Mouse (Mus musculus) lung, embryonic 15.5 days (tissue): ENCODE results near the gene Fam213b. TPM values are rescaled to one million over a fixed set of nuclear protein-coding genes. Genes with fewer than 3 reads are reported as not detected.

Source experiments
- ATAC-seq: fragments of 200-750 bp; cut with Nextera tagmentation; 2 replicates; pipeline ENCODE4 v1.8.0; 2017; ENCODE audit warnings: moderate number of reproducible peaks, borderline replicate concordance; ENCODE audit not compliant: low FRiP score, low TSS enrichment; ENCODE audit errors: extremely low read depth
- H3K27ac ChIP-seq: fragments of 300-500 bp; sonication (generic); 2 replicates; pipeline ENCODE4 v1.5.1; 2015; ENCODE audit warnings: moderate library complexity, mild to moderate bottlenecking, inconsistent platforms
- H3K27me3 ChIP-seq: fragments of 300-500 bp; sonication (generic); 2 replicates; pipeline ENCODE4 v1.6.1; 2015; ENCODE audit warnings: inconsistent platforms
- H3K36me3 ChIP-seq: fragments of 300-500 bp; sonication (generic); 2 replicates; pipeline ENCODE4 v1.6.1; 2015; ENCODE audit warnings: inconsistent platforms
- H3K4me1 ChIP-seq: fragments of 300-500 bp; sonication (generic); 2 replicates; pipeline ENCODE4 v1.6.1; 2015; ENCODE audit warnings: inconsistent platforms
- H3K4me2 ChIP-seq: fragments of 300-500 bp; sonication (generic); 2 replicates; pipeline ENCODE4 v1.6.1; 2015; ENCODE audit warnings: inconsistent platforms, mild to moderate bottlenecking, moderate library complexity
- H3K4me3 ChIP-seq: fragments of 300-500 bp; sonication (generic); 2 replicates; pipeline ENCODE4 v1.5.1; 2015; ENCODE audit warnings: mild to moderate bottlenecking, inconsistent platforms
- H3K9ac ChIP-seq: fragments of 300-500 bp; sonication (generic); 2 replicates; pipeline ENCODE4 v1.6.1; 2015; ENCODE audit warnings: inconsistent platforms
- H3K9me3 ChIP-seq: fragments of 300-500 bp; sonication (generic); 2 replicates; pipeline ENCODE4 v1.6.1; 2016; ENCODE audit warnings: inconsistent platforms
- WGBS: fragments of 180-500 bp; shearing (Covaris S2); methylation state at CpG from one replicate; pipeline ENCODE4 v1.1.7; 2015; 5-methylcytosine and 5-hydroxymethylcytosine counted together
- polyA plus RNA-seq: library from polyadenylated mRNA; unstranded; fragments of >200 nt; fragmentation: Nextera tagmentation; extraction: Ambion mirVana; gene quantifications from 2 replicates; pipeline ENCODE4 v1.2.1, GENCODE M21; 2015

The Fam213b gene
- polyA plus RNA-seq, 1 experiment from 2014 or later: 41.5 TPM

DNA sequence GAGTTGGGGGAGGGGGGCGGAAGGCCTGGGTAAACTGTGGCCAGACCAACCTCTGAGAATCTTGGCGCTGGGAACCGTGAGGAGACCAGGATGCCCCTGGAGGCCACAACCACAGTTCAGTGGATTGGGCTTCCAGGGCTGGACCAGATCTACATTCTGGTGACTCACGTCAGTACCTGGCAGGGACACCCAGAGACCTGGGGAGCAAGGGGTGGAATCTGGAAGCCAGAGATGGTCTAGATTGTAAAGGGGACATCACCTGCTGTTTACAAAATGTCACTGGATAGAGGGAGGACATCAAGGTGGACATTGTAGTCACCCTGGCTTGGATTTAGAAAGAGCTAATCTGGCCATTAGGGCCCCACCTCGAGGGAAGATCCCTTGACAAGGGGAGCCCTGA lies 3.4 kb downstream of the Fam213b start:
- Histone ChIP-seq H3K9me3 (no peaks in the 10 kb centered on the region), H3K27me3 (no peaks in the 10 kb centered on the region), H3K4me1 (peaks cover 19% of the 10 kb centered on the region), H3K4me3 (no peak overlapping the region), H3K27ac (no peak overlapping the region), H3K36me3 (no peaks in the 10 kb centered on the region), H3K9ac (no peak overlapping the region), H3K4me2 (no peak overlapping the region)
- no peak for ATAC-seq
- 75% methylated on average over 5 of the region's 5 CpGs for WGBS

DNA sequence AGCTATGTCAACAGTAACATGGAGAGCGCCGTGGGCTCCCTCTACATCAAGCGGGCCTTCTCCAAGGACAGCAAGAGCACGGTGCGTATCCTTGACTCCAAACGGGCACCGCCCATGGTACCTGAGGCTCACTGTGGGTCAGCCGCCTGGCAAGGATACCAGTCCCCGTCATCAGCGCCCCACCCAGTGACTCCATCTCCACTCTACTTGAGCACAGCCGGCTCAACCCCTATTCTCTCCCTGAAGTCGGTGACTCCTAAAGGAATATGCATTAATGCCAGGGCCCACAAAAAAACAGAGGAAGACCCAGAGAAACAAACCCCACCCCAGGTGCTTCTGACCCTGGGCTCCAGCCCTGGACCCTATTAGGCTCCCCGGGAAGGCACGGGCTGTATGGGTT lies 8.0 kb downstream of the Fam213b start:
- Histone ChIP-seq H3K27me3 (no peaks in the 10 kb centered on the region), H3K4me1 (no peaks in the 10 kb centered on the region), H3K36me3 (no peaks in the 10 kb centered on the region), H3K9ac (no peak overlapping the region), H3K4me3 (no peak overlapping the region), H3K9me3 (no peaks in the 10 kb centered on the region), H3K27ac (no peak overlapping the region), H3K4me2 (no peak overlapping the region)
- 67% methylated on average over 14 of the region's 14 CpGs for WGBS
- ATAC-seq: no peak

DNA sequence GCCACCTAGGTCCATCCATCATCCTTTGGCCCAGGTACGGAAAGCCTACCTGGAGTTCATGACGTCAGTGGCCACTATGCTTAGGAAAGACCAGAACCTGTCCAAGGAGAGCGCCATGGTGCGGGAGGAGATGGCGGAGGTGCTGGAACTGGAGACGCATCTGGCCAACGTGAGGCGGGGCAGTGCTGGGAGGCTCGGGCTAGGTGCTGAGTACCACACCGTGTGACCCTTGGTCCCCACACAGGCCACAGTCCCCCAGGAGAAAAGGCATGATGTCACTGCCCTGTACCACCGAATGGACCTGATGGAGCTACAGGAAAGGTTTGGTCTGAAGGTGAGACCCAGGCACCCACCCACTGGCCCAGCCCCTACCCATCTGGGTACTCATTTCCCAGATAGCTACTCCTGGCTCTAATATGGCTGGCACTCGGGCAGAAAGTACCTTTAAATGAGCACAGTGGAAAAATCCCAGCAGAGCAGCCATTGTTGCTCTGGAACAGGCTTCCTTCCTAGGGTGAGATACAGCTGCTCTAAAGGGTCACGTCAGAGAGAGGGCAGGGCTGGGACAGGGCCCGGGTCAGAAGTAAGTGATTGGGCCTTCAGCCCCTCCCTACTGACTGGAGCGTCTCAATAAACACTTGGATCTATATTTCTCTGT lies 11.2 kb downstream of the Fam213b start:
- ATAC-seq: 0 out of 2 replicates have a peak, but pooled peaks have one; percentile 4
- H3K9ac ChIP-seq: no peak overlapping the region
- H3K4me1 ChIP-seq: no peaks in the 10 kb centered on the region
- 69% methylated on average over 15 of the region's 15 CpGs for WGBS
- no peaks in the 10 kb centered on the region for H3K36me3 ChIP-seq
- no peak overlapping the region for H3K4me2 ChIP-seq
- H3K27ac ChIP-seq: no peak overlapping the region
- no peaks in the 10 kb centered on the region for H3K27me3 ChIP-seq
- H3K4me3 ChIP-seq: no peak overlapping the region
- H3K9me3 ChIP-seq: no peaks in the 10 kb centered on the region

DNA sequence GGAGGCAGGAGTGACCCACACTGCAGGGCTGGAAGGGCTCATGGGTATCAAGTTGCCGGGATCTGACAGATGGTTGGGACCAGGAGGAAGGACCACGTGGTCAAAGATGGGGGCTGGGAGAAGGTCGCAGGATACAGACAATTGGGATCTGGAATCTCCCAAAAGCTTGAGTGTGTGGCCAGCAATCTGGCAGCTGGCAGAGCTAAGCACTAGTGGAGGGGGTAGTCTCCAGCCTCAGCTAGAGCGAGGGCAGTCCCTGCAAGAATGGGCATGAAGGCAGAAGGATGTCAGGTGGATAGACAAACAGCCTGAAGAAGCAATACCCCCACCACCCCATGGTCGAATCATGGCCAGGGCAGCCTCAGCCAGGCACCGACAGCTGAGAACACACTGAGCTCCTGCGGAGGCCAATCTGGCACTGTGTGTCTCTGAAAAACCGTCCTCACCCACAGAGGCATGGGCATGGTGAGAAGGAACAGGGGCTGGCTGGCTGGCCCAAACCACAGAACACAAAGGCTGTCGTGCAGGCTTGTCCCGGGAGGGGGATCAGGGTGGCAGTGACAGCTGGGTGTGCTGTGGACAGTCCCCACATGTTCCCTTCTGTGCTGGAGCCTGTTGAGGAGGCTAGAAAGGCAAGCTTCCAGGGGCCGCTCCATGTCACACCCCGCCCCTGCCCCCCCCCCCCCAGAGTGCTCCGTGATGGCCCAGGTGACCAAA lies 11.9 kb downstream of the Fam213b start:
- H3K9me3 ChIP-seq: no peaks in the 10 kb centered on the region
- no peak overlapping the region for H3K4me2 ChIP-seq
- no peaks in the 10 kb centered on the region for H3K36me3 ChIP-seq
- no peak overlapping the region for H3K4me3 ChIP-seq
- no peaks in the 10 kb centered on the region for H3K27me3 ChIP-seq
- H3K4me1 ChIP-seq: peaks cover 5% of the 10 kb centered on the region; the same call in 1 of the 2 replicates
- no peak overlapping the region for H3K9ac ChIP-seq
- 52% methylated on average over 13 of the region's 13 CpGs for WGBS
- H3K27ac ChIP-seq: no peak overlapping the region
- ATAC-seq: 0 out of 2 replicates have a peak, but pooled peaks have one; percentile 6

DNA sequence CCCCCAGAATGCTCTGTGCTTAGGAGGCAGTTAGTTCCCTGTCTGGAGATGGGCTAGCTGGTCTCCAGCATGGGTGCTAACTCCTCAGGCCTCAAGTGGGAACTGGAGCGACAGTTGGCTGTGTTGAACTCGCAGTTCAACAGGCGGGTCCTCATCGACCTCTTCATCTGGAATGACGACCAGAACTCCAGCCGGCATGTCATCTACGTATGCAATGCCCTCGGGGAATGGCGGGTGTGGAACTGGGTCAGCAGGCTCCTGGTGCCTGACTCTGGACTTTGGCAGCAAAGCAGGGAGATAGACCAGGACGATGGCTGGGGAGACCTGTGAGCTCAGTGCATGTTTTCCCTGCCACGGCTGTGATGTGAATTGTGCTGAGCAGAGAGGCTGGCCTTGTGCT lies 13.5 kb downstream of the Fam213b start:
- no peak for ATAC-seq
- peaks cover 6% of the 10 kb centered on the region; the same call in 1 of the 2 replicates for H3K4me1 ChIP-seq
- H3K36me3 ChIP-seq: no peaks in the 10 kb centered on the region
- no peak overlapping the region for H3K4me3 ChIP-seq
- no peaks in the 10 kb centered on the region for H3K9me3 ChIP-seq
- no peaks in the 10 kb centered on the region for H3K27me3 ChIP-seq
- H3K9ac ChIP-seq: no peak overlapping the region
- H3K4me2 ChIP-seq: no peak overlapping the region
- no peak overlapping the region for H3K27ac ChIP-seq
- WGBS: 69% methylated on average over 11 of the region's 11 CpGs

DNA sequence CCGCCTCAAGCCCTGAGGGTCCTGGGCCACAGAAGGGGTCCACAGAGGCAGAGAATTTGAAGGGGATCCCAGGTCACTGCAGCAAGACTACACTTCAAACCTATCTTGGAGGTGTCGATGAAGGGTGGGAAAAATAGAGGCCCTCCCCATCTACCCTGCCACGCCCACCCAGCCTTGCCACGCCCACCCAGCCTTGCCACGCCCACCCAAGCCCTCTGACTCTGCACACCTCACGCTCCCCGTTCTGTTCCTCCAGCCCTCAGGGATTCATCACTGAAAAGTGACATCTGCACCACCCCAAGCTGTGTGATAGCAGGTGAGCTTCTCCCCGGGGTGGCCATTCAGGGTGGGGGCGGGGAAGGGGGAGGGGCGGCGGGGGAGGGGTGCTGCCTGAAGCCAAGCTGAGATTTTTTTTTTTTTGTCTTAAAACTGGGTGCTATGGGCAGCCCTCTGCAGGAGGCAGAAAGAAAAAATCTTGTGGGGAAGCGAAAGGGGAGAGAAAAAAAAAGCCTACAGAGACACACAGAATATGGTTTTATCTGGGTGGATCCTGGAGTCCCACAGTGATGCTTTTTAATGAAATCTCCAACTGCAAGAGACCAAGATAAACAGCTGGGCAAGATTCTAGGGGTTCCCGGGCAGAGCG lies 16.8 kb downstream of the Fam213b start:
- no peak for ATAC-seq
- H3K27ac ChIP-seq: no peak overlapping the region
- H3K9ac ChIP-seq: no peak overlapping the region
- H3K9me3 ChIP-seq: no peaks in the 10 kb centered on the region
- no peak overlapping the region for H3K4me3 ChIP-seq
- whole genome bisulfite sequencing: 18% methylated on average over 14 of the region's 14 CpGs
- H3K27me3 ChIP-seq: no peaks in the 10 kb centered on the region
- H3K4me1 ChIP-seq: peaks cover 11% of the 10 kb centered on the region
- no peak overlapping the region for H3K4me2 ChIP-seq
- no peaks in the 10 kb centered on the region for H3K36me3 ChIP-seq

DNA sequence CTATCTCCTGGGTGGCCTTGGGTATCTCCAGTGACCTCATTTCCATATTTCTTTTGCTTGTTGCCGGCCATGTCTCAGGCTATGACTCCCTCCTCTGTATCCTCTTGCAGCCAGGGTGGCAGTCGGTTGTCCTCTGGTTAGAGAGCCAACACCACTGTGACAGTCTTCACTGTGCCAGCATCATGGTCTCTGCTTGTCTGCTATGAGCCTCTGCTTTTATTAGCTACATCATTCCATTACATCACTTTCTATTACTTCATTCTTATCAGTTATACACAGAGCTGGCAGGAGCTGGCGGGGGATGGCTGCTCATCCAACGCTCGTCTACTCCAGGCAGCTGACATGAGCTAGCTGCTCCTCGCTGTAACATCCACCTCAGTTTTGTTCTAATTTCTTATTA lies 18.2 kb downstream of the Fam213b start:
- H3K9me3 ChIP-seq: no peaks in the 10 kb centered on the region
- H3K36me3 ChIP-seq: no peaks in the 10 kb centered on the region
- H3K4me2 ChIP-seq: no peak overlapping the region
- no peak overlapping the region for H3K4me3 ChIP-seq
- H3K27me3 ChIP-seq: peaks cover 5% of the 10 kb centered on the region; the same call in 1 of the 2 replicates
- ATAC-seq: peak; percentile 13; the same call in 1 of the 2 replicates
- WGBS: 55% methylated on average over 6 of the region's 6 CpGs
- H3K4me1 ChIP-seq: peaks cover 11% of the 10 kb centered on the region
- no peak overlapping the region for H3K9ac ChIP-seq
- no peak overlapping the region for H3K27ac ChIP-seq

DNA sequence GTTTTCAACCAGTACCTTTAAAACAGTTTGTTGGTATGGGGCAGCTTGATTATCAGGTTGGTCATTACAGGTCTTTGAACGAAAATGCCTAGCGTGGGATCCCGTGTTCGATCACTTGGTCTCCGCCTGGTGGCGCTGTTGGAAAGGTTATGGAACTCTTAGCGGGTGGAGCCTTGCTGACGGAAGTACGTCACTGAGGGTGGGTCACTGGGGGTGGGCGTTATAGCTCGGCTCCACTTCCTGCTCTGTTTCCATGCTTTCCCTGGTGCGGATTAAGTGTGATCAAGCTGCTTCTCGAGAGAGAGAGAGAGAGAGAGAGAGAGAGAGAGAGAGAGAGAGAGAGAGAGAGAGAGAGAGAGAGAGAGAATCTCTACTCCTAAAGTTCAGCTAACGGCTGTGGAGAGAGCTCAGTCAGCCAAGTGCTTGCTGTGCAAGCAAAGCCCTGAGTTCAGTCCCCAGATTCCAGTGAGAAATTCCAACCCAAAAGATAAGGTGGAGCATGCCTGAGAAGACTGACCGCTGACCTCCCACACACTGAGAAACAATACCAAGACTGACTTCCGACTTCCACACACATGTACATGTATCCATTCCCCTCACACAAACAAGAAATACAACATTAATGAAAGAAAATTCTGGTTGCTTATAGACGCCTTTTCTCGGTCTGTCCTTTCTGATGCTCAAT lies 20.9 kb downstream of the Fam213b start:
- Histone ChIP-seq H3K4me3 (peak overlapping the region; percentile 36), H3K36me3 (no peaks in the 10 kb centered on the region), H3K27ac (peak overlapping the region; percentile 87), H3K27me3 (peaks cover 5% of the 10 kb centered on the region; the same call in 1 of the 2 replicates), H3K4me2 (peak overlapping the region; percentile 60), H3K9me3 (no peaks in the 10 kb centered on the region), H3K9ac (peak overlapping the region; percentile 47), H3K4me1 (peaks cover 11% of the 10 kb centered on the region)
- 6% methylated on average over 18 of the region's 18 CpGs for WGBS
- ATAC-seq: peak; percentile 97

DNA sequence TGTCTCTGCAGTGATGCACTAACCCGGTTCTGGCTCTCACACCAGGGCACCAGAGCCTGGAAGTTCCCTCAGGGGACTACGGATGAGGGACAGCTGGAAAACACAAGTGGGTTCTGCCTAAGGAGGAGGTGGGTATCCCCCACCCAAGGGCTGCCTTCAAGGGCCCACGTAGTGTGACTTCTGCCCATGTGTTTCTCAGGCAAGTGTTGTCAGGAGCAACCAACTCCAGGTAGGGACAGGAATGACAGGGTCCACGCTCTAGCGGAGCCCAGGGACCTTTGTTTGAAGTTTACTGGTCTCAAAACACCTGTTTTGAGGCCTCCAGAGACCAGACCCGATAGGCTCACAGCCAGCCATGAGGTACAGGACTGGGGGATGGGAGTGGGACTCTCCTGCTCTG lies 25.7 kb downstream of the Fam213b start:
- no peak for ATAC-seq
- Histone ChIP-seq H3K27me3 (peaks cover 5% of the 10 kb centered on the region; the same call in 1 of the 2 replicates), H3K4me1 (peaks cover 1% of the 10 kb centered on the region), H3K36me3 (no peaks in the 10 kb centered on the region), H3K4me3 (no peak overlapping the region), H3K9me3 (no peaks in the 10 kb centered on the region), H3K9ac (no peak overlapping the region), H3K27ac (no peak overlapping the region), H3K4me2 (no peak overlapping the region)
- 64% methylated on average over 6 of the region's 6 CpGs for WGBS

DNA sequence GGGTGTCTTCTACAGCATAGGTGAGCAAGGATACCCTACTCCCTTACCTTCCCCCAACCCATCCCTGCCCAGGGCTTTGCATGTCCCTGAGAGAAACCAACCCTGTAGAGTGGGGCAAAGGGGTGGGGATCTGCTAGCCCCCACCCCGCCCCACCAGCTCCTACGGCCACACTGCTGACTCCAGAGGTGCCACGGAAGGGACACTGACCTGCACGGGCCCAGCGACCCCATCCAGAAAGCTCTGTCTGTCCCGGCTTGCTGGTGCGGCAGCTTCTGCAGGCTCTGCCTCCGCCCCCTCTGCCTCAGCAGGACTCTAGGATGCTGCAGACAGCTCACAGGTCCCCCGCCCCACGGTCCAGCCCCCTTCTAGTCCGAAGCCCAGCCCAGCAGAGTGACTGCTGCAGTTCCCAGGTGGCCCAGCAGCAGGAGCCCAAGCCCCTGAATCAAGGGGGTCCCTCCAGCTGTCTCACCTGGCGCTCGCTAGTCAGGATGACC lies 27.1 kb downstream of the Fam213b start:
- Histone ChIP-seq H3K4me1 (no peaks in the 10 kb centered on the region), H3K27me3 (peaks cover 5% of the 10 kb centered on the region; the same call in 1 of the 2 replicates), H3K9ac (no peak overlapping the region), H3K4me2 (no peak overlapping the region), H3K9me3 (no peaks in the 10 kb centered on the region), H3K4me3 (no peak overlapping the region), H3K36me3 (no peaks in the 10 kb centered on the region), H3K27ac (no peak overlapping the region)
- ATAC-seq: peak; percentile 51; the same call in 1 of the 2 replicates
- WGBS: 2% methylated on average over 13 of the region's 13 CpGs

DNA sequence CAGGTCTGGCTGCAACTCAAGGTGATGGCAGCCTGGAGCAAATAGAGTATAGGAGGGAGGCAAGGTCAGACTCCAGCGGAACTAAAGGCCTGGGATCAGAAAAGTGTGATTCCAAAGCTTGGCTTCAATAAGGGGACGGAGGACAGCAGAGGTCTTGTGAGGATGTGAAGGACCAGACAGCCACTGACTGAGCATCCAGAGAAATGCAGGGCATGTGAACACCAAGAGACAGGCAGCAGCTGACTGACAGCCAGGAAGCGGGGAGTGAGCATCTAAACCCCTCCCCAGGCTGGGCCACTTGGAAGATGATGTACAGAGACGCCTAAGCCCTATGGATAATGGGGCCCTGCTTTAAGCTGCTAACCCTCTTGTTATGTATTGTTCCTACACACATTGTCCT lies 28.2 kb downstream of the Fam213b start:
- Histone ChIP-seq H3K27ac (no peak overlapping the region), H3K27me3 (no peaks in the 10 kb centered on the region), H3K4me2 (no peak overlapping the region), H3K9ac (no peak overlapping the region), H3K4me1 (no peaks in the 10 kb centered on the region), H3K36me3 (no peaks in the 10 kb centered on the region), H3K4me3 (no peak overlapping the region), H3K9me3 (no peaks in the 10 kb centered on the region)
- no peak for ATAC-seq
- 72% methylated on average over 4 of the region's 4 CpGs for WGBS
